Mouse (Mus musculus) stomach, postnatal 0 days (tissue): ENCODE results near the gene Olfr104-ps. TPM values are rescaled to one million over a fixed set of nuclear protein-coding genes. Genes with fewer than 3 reads are reported as not detected.

Source experiments
- ATAC-seq: fragments of 200-750 bp; cut with Nextera tagmentation; 2 replicates; pipeline ENCODE4 v1.8.0; 2017; ENCODE audit not compliant: low FRiP score, low TSS enrichment
- DNase-seq: peaks from one replicate; pipeline ENCODE4 v3.0.0-alpha.2; 2016; ENCODE audit warnings: low spot score
- H3K27ac ChIP-seq: fragments of 300-500 bp; sonication (generic); replicated peaks from 2 replicates; pipeline ENCODE4 v1.5.1; 2014; ENCODE audit warnings: mild to moderate bottlenecking, control low read depth
- H3K27me3 ChIP-seq: fragments of 300-500 bp; sonication (generic); 2 replicates; pipeline ENCODE4 v1.6.1; 2014; ENCODE audit warnings: low read length; ENCODE audit not compliant: control insufficient read depth, insufficient read depth
- H3K36me3 ChIP-seq: fragments of 300-500 bp; sonication (generic); 2 replicates; pipeline ENCODE4 v1.6.1; 2014; ENCODE audit warnings: low read length, mixed read lengths; ENCODE audit not compliant: control insufficient read depth, insufficient read depth
- H3K4me1 ChIP-seq: fragments of 300-500 bp; sonication (generic); replicated peaks from 2 replicates; pipeline ENCODE4 v1.6.1; 2014; ENCODE audit warnings: antibody characterized with exemption; ENCODE audit not compliant: control insufficient read depth, insufficient read depth
- H3K4me2 ChIP-seq: fragments of 300-500 bp; sonication (generic); replicated peaks from 2 replicates; pipeline ENCODE4 v1.6.1; 2014; ENCODE audit warnings: low read depth, mild to moderate bottlenecking, control low read depth, moderate library complexity
- H3K4me3 ChIP-seq: fragments of 300-500 bp; sonication (generic); 2 replicates; pipeline ENCODE4 v1.5.1; 2014; ENCODE audit warnings: low read depth, low read length, control low read depth
- H3K9ac ChIP-seq: fragments of 300-500 bp; sonication (generic); 2 replicates; pipeline ENCODE4 v1.6.1; 2014; ENCODE audit warnings: mild to moderate bottlenecking, low read length, control low read depth, mixed read lengths
- H3K9me3 ChIP-seq: fragments of 300-500 bp; sonication (generic); 2 replicates; pipeline ENCODE4 v1.6.1; 2016; ENCODE audit warnings: low read length; ENCODE audit not compliant: control insufficient read depth
- CTCF ChIP-seq: IDR thresholded peaks from 2 replicates; pipeline ENCODE4 v1.5.1; 2016; ENCODE audit warnings: antibody characterized with exemption, low read depth, mild to moderate bottlenecking, moderate library complexity
- EP300 ChIP-seq: optimal IDR thresholded peaks from 2 replicates; pipeline ENCODE3; 2016; ENCODE audit warnings: antibody characterized with exemption
- WGBS: fragments of 180-500 bp; shearing (Covaris S2); extraction: QIAGEN DNeasy Blood & Tissue Kit; methylation state at CpG from one replicate; pipeline ENCODE4 v1.1.7; 2014; 5-methylcytosine and 5-hydroxymethylcytosine counted together
- polyA plus RNA-seq: library from polyadenylated mRNA; unstranded; fragments of >200 nt; fragmentation: Nextera tagmentation; extraction: Ambion mirVana; gene quantifications from 2 replicates; pipeline ENCODE4 v1.2.1, GENCODE M21; 2015

The Olfr104-ps gene
- polyA plus RNA-seq, 1 experiment from 2014 or later: not detected

- Histone ChIP-seq H3K4me2 (no peak within 1 kb of the TSS), H3K4me3 (no peak within 1 kb of the TSS), H3K4me1 (no peaks in the 10 kb centered on the region), H3K27me3 (no peaks in the 10 kb centered on the region), H3K9me3 (no peaks in the 10 kb centered on the region), H3K9ac (no peak within 1 kb of the TSS), H3K36me3 (no peaks in the 10 kb centered on the region), H3K27ac (no peak within 1 kb of the TSS)
- WGBS: 71% methylated on average over 3 of the region's 3 CpGs
- TF ChIP-seq EP300 (no peak), CTCF (no peak)
- no peak for DNase-seq
- no peak for ATAC-seq
Measured at GRCm38 (mm10) chr17:37398926-37399325, 39.5 kb downstream of the Olfr104-ps start, which contains the start of gene Olfr107. TSS of gene Olfr107 (plus strand) at chr17:37399226.

GRCm38 (mm10) chr17:37413380-37413779, 54.0 kb downstream of the Olfr104-ps start:
- no peaks in the 10 kb centered on the region for H3K4me1 ChIP-seq
- TF ChIP-seq CTCF (no peak), EP300 (no peak)
- no peaks in the 10 kb centered on the region for H3K9me3 ChIP-seq
- no peak overlapping the region for H3K27ac ChIP-seq
- no peak overlapping the region for H3K4me2 ChIP-seq
- no peak for DNase-seq
- H3K9ac ChIP-seq: no peak overlapping the region
- no peak overlapping the region for H3K4me3 ChIP-seq
- no peaks in the 10 kb centered on the region for H3K27me3 ChIP-seq
- no peaks in the 10 kb centered on the region for H3K36me3 ChIP-seq
- ATAC-seq: no peak

Other genes starting within 250 kb of the Olfr104-ps start
- not detected in 2 replicates for gene Olfr92, start 239.5 kb upstream of the Olfr104-ps start, polyA plus RNA-seq
- not detected in 2 replicates for gene Olfr93, start 198.1 kb upstream of the Olfr104-ps start, polyA plus RNA-seq
- 0.15 and 0.27 TPM in 2 replicates for gene Ubd, start 165.7 kb upstream of the Olfr104-ps start, polyA plus RNA-seq
- gene Olfr94, start 158.6 kb upstream of the Olfr104-ps start, polyA plus RNA-seq: 0.16 and 0.19 TPM in 2 replicates
- gene Olfr95, start 146.5 kb upstream of the Olfr104-ps start, polyA plus RNA-seq: not detected in 2 replicates
- not detected in 2 replicates for gene Olfr96, start 139.4 kb upstream of the Olfr104-ps start, polyA plus RNA-seq
- not detected in 2 replicates for gene Olfr97, start 122.3 kb upstream of the Olfr104-ps start, polyA plus RNA-seq
- gene Olfr98, start 95.8 kb upstream of the Olfr104-ps start, polyA plus RNA-seq: not detected in 2 replicates
- 4.2 and 4.3 TPM in 2 replicates for gene H2-M3, start 89.4 kb upstream of the Olfr104-ps start, polyA plus RNA-seq
- gene Olfr99, start 76.1 kb upstream of the Olfr104-ps start, polyA plus RNA-seq: not detected in 2 replicates
- gene Olfr101, start 55.3 kb upstream of the Olfr104-ps start, polyA plus RNA-seq: not detected in 2 replicates
- not detected in 2 replicates for gene Olfr102, start 42.5 kb upstream of the Olfr104-ps start, polyA plus RNA-seq
- not detected in 2 replicates for gene Olfr103, start 19.9 kb upstream of the Olfr104-ps start, polyA plus RNA-seq
- gene Olfr105-ps, start 19.5 kb downstream of the Olfr104-ps start, polyA plus RNA-seq: not detected in 2 replicates
- not detected in 2 replicates for gene Olfr106-ps, start 30.8 kb downstream of the Olfr104-ps start, polyA plus RNA-seq
- not detected in 2 replicates for gene Olfr107, start 39.6 kb downstream of the Olfr104-ps start, polyA plus RNA-seq
- not detected in 2 replicates for gene Olfr108, start 85.9 kb downstream of the Olfr104-ps start, polyA plus RNA-seq
- 0.02 TPM in 1 of 2 replicates, not detected in the other for gene Olfr109, start 99.3 kb downstream of the Olfr104-ps start, polyA plus RNA-seq
- gene H2-M2, start 124.0 kb downstream of the Olfr104-ps start, polyA plus RNA-seq: not detected in 2 replicates
- gene Olfr110, start 132.9 kb downstream of the Olfr104-ps start, polyA plus RNA-seq: not detected in 2 replicates
- not detected in 2 replicates for gene Olfr111, start 148.4 kb downstream of the Olfr104-ps start, polyA plus RNA-seq
- gene Olfr112, start 209.9 kb downstream of the Olfr104-ps start, polyA plus RNA-seq: not detected in 2 replicates
- not detected in 2 replicates for gene Olfr113, start 218.1 kb downstream of the Olfr104-ps start, polyA plus RNA-seq
- gene Olfr114, start 233.2 kb downstream of the Olfr104-ps start, polyA plus RNA-seq: not detected in 2 replicates